Mouse (Mus musculus): ENCODE measurements around the gene Dcpp3. TPM values are rescaled to one million over a fixed set of nuclear protein-coding genes. Genes with fewer than 3 reads are reported as not detected.
"Not testable (repeated sequence)": the region's sequence is repeated elsewhere in the genome, so short reads cannot be mapped to it uniquely, and the experiment has no call there.

Gene Dcpp3
- polyA plus RNA-seq, 1 experiment: not detected

- H3K36me3 ChIP-seq (ENCODE audit: control insufficient read depth, insufficient read depth): no peaks in the 10 kb centered on the region
- no peak for TF ChIP-seq POLR2A (IDR thresholded peaks at IDR 0.05; ENCODE audit: insufficient read length, low read depth)
- TF ChIP-seq E2F4 (IDR thresholded peaks at IDR 0.05; ENCODE audit: insufficient read depth): no peak
- TF ChIP-seq MYOG (IDR thresholded peaks at IDR 0.05; ENCODE audit: control insufficient read depth in 1 of 3, insufficient read depth in 1 of 3, insufficient read length in 2 of 3, low read depth in 2 of 3): no peak
- no peak for TF ChIP-seq TCF3 (IDR thresholded peaks at IDR 0.05; ENCODE audit: insufficient read length, low read depth)
- TF ChIP-seq REST (IDR thresholded peaks at IDR 0.05; ENCODE audit: insufficient read depth, insufficient read length): no peak
- TF ChIP-seq CEBPB (IDR thresholded peaks at IDR 0.05; ENCODE audit: insufficient read depth, poor library complexity, severe bottlenecking): no peak
- TF ChIP-seq USF1 (IDR thresholded peaks at IDR 0.05; ENCODE audit: low read depth): no peak
- no peak for TF ChIP-seq SRF (IDR thresholded peaks at IDR 0.05; ENCODE audit: control insufficient read depth, insufficient read length, low read depth)
- TF ChIP-seq POLR2AphosphoS2 (IDR thresholded peaks at IDR 0.05; ENCODE audit: insufficient read length, low read depth): no peak
- TF ChIP-seq MAX (IDR thresholded peaks at IDR 0.05; ENCODE audit: low read depth): no peak
- TF ChIP-seq MYOD1 (IDR thresholded peaks at IDR 0.05; ENCODE audit: control insufficient read depth in 1 of 3, insufficient read length in 2 of 3, low read depth in 2 of 3): no peak
- TF ChIP-seq TCF12 (IDR thresholded peaks at IDR 0.05; ENCODE audit: insufficient read depth, poor library complexity, severe bottlenecking): no peak
- H3K79me2 ChIP-seq (ENCODE audit: control insufficient read depth, insufficient read depth): no peaks in the 10 kb centered on the region
These were observed 31.8 kb downstream of the Dcpp3 start for GRCm38 (mm10) chr17:23949068-23949467.

GRCm38 (mm10) chr17:23950828-23951227 is 33.6 kb downstream of the Dcpp3 start:
- H3K4me3 ChIP-seq; H3K79me2 ChIP-seq (ENCODE audit: control insufficient read depth, insufficient read depth); H3K27me3 ChIP-seq (ENCODE audit: control insufficient read depth, insufficient read depth, insufficient read length); H3ac ChIP-seq (ENCODE audit: control insufficient read depth, insufficient read length); H3K36me3 ChIP-seq (ENCODE audit: control insufficient read depth, insufficient read depth); H3K4me2 ChIP-seq (ENCODE audit: low read depth): not testable (repeated sequence)

More at GRCm38 (mm10) chr17:23949068-23949467, 31.8 kb downstream of the Dcpp3 start:
- Histone ChIP-seq H3K4me2 (ENCODE audit: low read depth) (no peak overlapping the region), H3K4me3 (no peak overlapping the region), H3ac (ENCODE audit: control insufficient read depth, insufficient read length) (no peak overlapping the region), H3K27me3 (ENCODE audit: control insufficient read depth, insufficient read depth, insufficient read length) (no peaks in the 10 kb centered on the region)

- Histone ChIP-seq H3K79me2 (ENCODE audit: control insufficient read depth, insufficient read depth) (no peaks in the 10 kb centered on the region), H3ac (ENCODE audit: control insufficient read depth, insufficient read length) (no peak within 1 kb of the TSS)
These were observed 37.9 kb downstream of the Dcpp3 start, which contains the start of gene Sbpl for GRCm38 (mm10) chr17:23955174-23955573. Sbpl (minus strand) TSS chr17:23955274.

DNA sequence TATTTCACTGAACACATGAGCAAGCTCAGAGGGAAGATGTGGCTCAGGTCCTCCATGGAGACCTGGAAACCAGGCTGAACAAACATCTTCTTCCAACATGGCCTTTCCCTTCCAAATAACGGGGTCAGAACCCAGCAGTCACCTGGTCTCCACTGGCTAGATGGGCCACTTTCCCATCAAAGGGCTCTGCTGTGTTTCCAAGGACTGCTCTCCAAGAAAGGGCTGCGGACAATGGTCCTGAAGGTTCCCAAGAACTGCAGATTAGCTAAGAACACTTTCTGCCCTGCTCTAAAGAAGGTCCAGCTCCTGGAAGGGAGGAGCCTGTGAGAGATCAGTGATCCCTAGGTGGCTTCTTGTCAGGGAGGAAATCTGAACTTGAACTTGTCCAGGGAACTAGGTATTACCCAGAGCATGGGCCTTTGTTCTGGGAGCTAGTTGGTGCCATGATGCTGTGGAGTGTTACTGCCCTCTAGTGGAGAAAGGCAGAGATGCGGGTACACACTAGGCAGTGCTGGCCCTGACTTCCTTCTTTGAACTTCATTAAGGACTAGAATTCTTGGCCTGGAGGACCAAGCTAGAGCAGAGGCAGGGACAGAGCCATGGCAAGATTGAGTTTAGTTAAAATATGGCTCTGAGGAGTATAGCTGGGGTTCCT is 43.0 kb downstream of the Dcpp3 start:
- no peak for TF ChIP-seq REST (IDR thresholded peaks at IDR 0.05; ENCODE audit: insufficient read depth, insufficient read length)
- no peak for TF ChIP-seq TCF3 (IDR thresholded peaks at IDR 0.05; ENCODE audit: insufficient read length, low read depth)
- TF ChIP-seq POLR2AphosphoS2 (IDR thresholded peaks at IDR 0.05; ENCODE audit: insufficient read length, low read depth): no peak
- TF ChIP-seq E2F4 (IDR thresholded peaks at IDR 0.05; ENCODE audit: insufficient read depth): no peak
- no peak for TF ChIP-seq TCF12 (IDR thresholded peaks at IDR 0.05; ENCODE audit: insufficient read depth, poor library complexity, severe bottlenecking)
- TF ChIP-seq MYOG (IDR thresholded peaks at IDR 0.05; ENCODE audit: control insufficient read depth in 1 of 3, insufficient read depth in 1 of 3, insufficient read length in 2 of 3, low read depth in 2 of 3): no peak
- TF ChIP-seq MAX (IDR thresholded peaks at IDR 0.05; ENCODE audit: low read depth): no peak
- TF ChIP-seq CEBPB (IDR thresholded peaks at IDR 0.05; ENCODE audit: insufficient read depth, poor library complexity, severe bottlenecking): no peak
- no peak for TF ChIP-seq MYOD1 (IDR thresholded peaks at IDR 0.05; ENCODE audit: control insufficient read depth in 1 of 3, insufficient read length in 2 of 3, low read depth in 2 of 3)
- no peak for TF ChIP-seq POLR2A (IDR thresholded peaks at IDR 0.05; ENCODE audit: insufficient read length, low read depth)
- TF ChIP-seq USF1 (IDR thresholded peaks at IDR 0.05; ENCODE audit: low read depth): no peak
- no peak for TF ChIP-seq SRF (IDR thresholded peaks at IDR 0.05; ENCODE audit: control insufficient read depth, insufficient read length, low read depth)
- H3ac ChIP-seq (ENCODE audit: control insufficient read depth, insufficient read length): no peak overlapping the region
- H3K4me3 ChIP-seq: no peak overlapping the region
- H3K79me2 ChIP-seq (ENCODE audit: control insufficient read depth, insufficient read depth): no peaks in the 10 kb centered on the region
- H3K36me3 ChIP-seq (ENCODE audit: control insufficient read depth, insufficient read depth): no peaks in the 10 kb centered on the region
- peaks cover 13% of the 10 kb centered on the region for H3K27me3 ChIP-seq (ENCODE audit: control insufficient read depth, insufficient read depth, insufficient read length)
- H3K4me2 ChIP-seq (ENCODE audit: low read depth): no peak overlapping the region

More at GRCm38 (mm10) chr17:23955174-23955573, 37.9 kb downstream of the Dcpp3 start, which contains the start of gene Sbpl:
- Histone ChIP-seq H3K36me3 (ENCODE audit: control insufficient read depth, insufficient read depth) (no peaks in the 10 kb centered on the region), H3K4me3 (no peak within 1 kb of the TSS), H3K27me3 (ENCODE audit: control insufficient read depth, insufficient read depth, insufficient read length) (peaks cover 19% of the 10 kb centered on the region), H3K4me2 (ENCODE audit: low read depth) (no peak within 1 kb of the TSS)
- TF ChIP-seq USF1 (IDR thresholded peaks at IDR 0.05; ENCODE audit: low read depth) (no peak), MAX (IDR thresholded peaks at IDR 0.05; ENCODE audit: low read depth) (no peak), POLR2AphosphoS2 (IDR thresholded peaks at IDR 0.05; ENCODE audit: insufficient read length, low read depth) (no peak), CEBPB (IDR thresholded peaks at IDR 0.05; ENCODE audit: insufficient read depth, poor library complexity, severe bottlenecking) (no peak)

DNA sequence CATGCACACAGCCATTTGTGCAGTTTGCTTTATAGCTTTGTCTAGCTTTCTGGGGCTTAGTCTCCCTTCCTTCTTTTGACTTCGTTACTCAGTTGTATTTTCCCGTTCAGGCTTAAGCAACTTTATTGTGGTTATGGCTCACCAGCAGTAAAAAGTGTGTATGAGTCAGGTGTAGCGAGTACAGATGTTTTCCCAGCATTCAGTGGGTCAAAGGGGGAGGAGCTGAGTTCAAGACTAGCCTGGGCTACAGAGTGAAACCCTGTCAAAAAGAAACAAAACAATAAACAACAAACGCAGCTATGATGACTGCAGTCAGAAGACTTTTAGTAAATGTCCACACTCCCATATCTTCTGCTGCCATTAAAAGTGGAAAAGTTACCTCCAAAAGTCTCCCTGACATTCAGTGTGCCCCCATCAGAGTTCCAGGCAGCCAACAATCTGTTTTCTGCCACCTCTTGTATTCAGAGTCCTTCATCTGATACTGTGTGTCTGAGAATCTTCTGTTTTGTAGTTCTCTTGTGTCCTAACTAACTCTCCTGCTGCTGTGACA is 44.4 kb downstream of the Dcpp3 start:
- Histone ChIP-seq H3K27me3 (ENCODE audit: control insufficient read depth, insufficient read depth, insufficient read length) (peaks cover 9% of the 10 kb centered on the region), H3K4me2 (ENCODE audit: low read depth) (no peak overlapping the region), H3K36me3 (ENCODE audit: control insufficient read depth, insufficient read depth) (no peaks in the 10 kb centered on the region), H3K79me2 (ENCODE audit: control insufficient read depth, insufficient read depth) (no peaks in the 10 kb centered on the region), H3K4me3 (no peak overlapping the region), H3ac (ENCODE audit: control insufficient read depth, insufficient read length) (no peak overlapping the region)
- TF ChIP-seq E2F4 (IDR thresholded peaks at IDR 0.05; ENCODE audit: insufficient read depth) (no peak), MAX (IDR thresholded peaks at IDR 0.05; ENCODE audit: low read depth) (no peak), TCF3 (IDR thresholded peaks at IDR 0.05; ENCODE audit: insufficient read length, low read depth) (no peak), POLR2AphosphoS2 (IDR thresholded peaks at IDR 0.05; ENCODE audit: insufficient read length, low read depth) (no peak), POLR2A (IDR thresholded peaks at IDR 0.05; ENCODE audit: insufficient read length, low read depth) (no peak), REST (IDR thresholded peaks at IDR 0.05; ENCODE audit: insufficient read depth, insufficient read length) (no peak)
